Mouse (Mus musculus) small intestine, adult 2 months (tissue): ENCODE data around the gene Lgi2.

ENCODE experiments used
- CTCF ChIP-seq: fragments of 200-500 bp; IDR thresholded peaks from 2 replicates; pipeline ENCODE4 v1.5.1; 2012; ENCODE audit warnings: low read depth, mild to moderate bottlenecking, control low read depth, inconsistent platforms, low read length, moderate library complexity, mixed read lengths; ENCODE audit not compliant: insufficient replicate concordance, insufficient read length; ENCODE audit errors: extremely low read depth
- POLR2A ChIP-seq: fragments of 200-500 bp; IDR thresholded peaks from 2 replicates; pipeline ENCODE4 v1.6.1; 2012; ENCODE audit warnings: low read depth, mild to moderate bottlenecking, control low read depth, inconsistent platforms, low read length, moderate library complexity

DNA sequence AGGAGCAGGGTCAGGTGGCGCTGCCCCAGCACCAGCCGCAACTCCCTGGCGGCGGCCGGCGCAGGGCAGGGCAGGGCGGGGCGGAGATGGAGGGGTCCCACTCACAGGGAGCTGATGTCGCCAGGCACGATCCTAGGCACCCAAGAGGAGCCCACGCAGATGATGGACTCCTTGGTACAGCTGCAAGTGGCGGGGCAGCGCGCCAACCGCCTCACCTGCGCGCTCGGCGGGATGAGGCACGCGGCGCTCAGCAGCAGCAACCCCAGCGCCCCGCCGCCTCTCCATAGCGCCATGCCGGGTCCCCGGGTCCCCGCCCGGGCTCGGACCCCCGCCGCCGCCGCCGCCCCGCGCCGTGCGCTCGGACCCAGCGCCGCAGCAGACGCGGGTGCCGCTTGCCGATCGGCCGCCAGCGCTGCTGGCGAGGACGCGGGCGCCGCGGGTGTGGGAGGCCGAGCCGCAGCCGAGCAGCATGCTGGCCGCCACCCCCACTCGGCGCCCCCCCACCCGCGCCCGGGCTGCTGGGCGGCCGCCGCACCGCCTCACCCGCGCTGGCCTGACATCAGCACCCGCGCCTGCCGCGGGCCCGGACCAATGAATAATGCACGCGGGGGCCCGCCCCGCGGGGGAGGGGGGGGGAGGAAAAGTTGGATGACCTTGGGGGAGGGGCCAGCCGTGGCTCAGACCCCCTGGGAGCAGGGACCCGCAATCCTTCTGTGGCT, at the start of gene Lgi2:
- no peak for TF ChIP-seq CTCF
- TF ChIP-seq POLR2A, result no peak
